Mouse (Mus musculus): ENCODE data around the gene Setdb2. TPM values are rescaled to one million over a fixed set of nuclear protein-coding genes. Genes with fewer than 3 reads are reported as not detected.

Gene Setdb2
- 3.4 and 3.7 TPM in 2 replicates for polyA plus RNA-seq (2015; fragmentation: Nextera tagmentation; extraction: Ambion mirVana)

DNA sequence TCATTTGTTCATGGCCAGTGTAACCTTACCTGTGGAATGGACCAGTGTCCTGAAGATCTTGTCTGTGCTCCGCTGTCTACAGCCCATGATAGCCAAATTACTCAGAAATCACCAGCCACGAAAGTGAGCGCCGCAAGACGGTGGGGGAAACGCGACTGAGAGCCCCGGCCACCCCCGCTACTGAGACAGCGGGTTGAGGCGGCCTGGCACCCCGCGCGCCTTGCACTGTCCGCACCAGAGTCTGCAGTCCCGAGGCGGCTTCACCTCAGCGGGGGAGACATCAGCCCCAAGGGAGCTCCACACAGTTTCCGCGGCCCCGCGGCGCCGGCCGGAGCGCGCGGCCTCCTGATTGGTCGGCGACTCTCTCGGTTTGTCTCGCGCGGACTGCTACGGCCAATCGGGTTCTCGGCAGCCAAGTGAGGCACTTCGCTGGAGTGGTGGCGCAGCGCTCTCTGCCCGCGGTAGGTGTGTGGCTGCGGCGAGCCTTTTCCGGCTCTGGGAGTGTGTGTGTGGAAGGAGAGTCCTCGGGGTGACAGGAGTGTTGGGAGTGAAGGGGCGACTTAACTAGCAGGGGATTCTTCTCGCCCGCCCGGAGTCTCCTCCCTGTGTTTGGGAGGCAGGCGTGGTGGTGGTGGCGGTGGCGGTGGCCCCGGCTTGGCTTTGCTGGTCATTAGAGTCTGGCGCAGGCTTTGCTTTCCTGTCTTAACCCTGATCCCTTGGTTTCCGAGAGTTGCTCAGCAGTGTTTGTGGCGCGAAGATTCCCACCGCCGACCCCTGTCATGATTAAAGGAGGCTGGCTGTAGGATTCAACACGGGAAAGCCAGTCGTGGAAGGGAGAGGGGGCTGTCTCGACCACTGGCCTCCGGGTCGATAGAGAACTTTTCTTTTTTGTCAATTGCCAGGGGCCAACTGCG is at the start of gene Setdb2, which contains the start of gene Cab39l:
Setdb2 (minus strand) TSS at position 327 of the 914 bp plus-strand sequence.
Cab39l (plus strand) TSS at position 415 of the 914 bp plus-strand sequence.

DNA sequence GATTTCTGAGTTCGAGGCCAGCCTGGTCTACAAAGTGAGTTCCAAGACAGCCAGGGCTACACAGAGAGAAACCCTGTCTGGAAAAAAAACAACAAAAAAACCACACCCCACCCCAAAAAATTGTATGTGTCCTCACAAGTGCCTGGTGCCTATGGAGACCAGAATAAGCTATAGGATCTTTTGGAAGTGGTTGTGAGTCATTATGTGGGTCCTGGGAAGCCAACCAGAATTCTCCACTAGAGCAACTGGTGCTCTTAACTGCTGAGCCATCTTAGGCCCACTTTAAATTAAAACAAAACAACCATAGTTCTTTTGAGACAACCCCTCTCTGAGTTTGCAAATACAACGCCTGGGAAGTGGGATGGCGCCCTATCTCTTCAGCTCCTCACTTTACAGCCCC is 45.4 kb downstream of the Setdb2 start, which contains the start of gene Phf11c:
Phf11c (minus strand) TSS at position 101 of the 400 bp plus-strand sequence.

DNA sequence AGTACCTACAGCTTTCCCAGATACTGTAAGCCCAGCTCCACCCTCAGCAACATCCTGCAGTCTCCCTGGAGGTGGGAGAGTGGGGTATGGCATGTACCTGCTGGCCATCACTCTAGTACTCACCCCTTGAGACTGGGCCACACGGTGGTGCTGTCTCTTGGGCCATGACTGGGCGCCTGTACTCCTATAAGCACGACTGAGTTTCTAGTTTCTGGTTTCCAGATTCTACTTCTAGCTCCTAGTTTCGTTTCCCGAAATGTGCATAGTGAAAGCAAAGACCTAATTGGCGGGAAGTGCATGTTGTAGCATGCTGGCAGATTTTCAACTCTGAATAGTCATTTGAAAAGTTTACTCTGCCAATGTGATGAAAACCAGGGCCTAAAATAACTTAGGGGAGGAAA is 75.4 kb downstream of the Setdb2 start, which contains the start of gene Phf11d:
Phf11d (minus strand) TSS at position 227 of the 401 bp plus-strand sequence.

Other genes starting within 250 kb of the Setdb2 start
- gene Rcbtb1, start 239.7 kb downstream of the Setdb2 start, polyA plus RNA-seq (2015; fragmentation: Nextera tagmentation; extraction: Ambion mirVana), result 19.4 and 20.4 TPM in 2 replicates
- not detected in 2 replicates for gene Gm6904, start 180.7 kb downstream of the Setdb2 start, polyA plus RNA-seq (2015; fragmentation: Nextera tagmentation; extraction: Ambion mirVana)
- gene Phf11a, start 143.4 kb downstream of the Setdb2 start, polyA plus RNA-seq (2015; fragmentation: Nextera tagmentation; extraction: Ambion mirVana), result 0.19 TPM in 1 of 2 replicates, not detected in the other
- gene Phf11b, start 99.5 kb downstream of the Setdb2 start, polyA plus RNA-seq (2015; fragmentation: Nextera tagmentation; extraction: Ambion mirVana), result 1.4 and 1.8 TPM in 2 replicates
- 5.2 and 6.0 TPM in 2 replicates for gene Phf11d, start 75.4 kb downstream of the Setdb2 start, polyA plus RNA-seq (2015; fragmentation: Nextera tagmentation; extraction: Ambion mirVana)
- gene Phf11c, start 45.5 kb downstream of the Setdb2 start, polyA plus RNA-seq (2015; fragmentation: Nextera tagmentation; extraction: Ambion mirVana), result 0.04 and 0.18 TPM in 2 replicates
- gene Cab39l, start 88 bp upstream of the Setdb2 start, polyA plus RNA-seq (2015; fragmentation: Nextera tagmentation; extraction: Ambion mirVana), result 13.3 and 17.8 TPM in 2 replicates
- gene Cdadc1, start 157.1 kb upstream of the Setdb2 start, polyA plus RNA-seq (2015; fragmentation: Nextera tagmentation; extraction: Ambion mirVana), result 29.8 and 33.8 TPM in 2 replicates
- gene Shisa2, start 184.4 kb upstream of the Setdb2 start, polyA plus RNA-seq (2015; fragmentation: Nextera tagmentation; extraction: Ambion mirVana), result 50.8 and 56.1 TPM in 2 replicates

Data from skeletal muscle tissue, postnatal 0 days (tissue).